Mouse (Mus musculus): ENCODE measurements around the gene Cdc42se1. TPM values are rescaled to one million over a fixed set of nuclear protein-coding genes. Genes with fewer than 3 reads are reported as not detected.
A peak's percentile ranks its signal among the peaks of the same experiment; 100 is the strongest.

Gene Cdc42se1
- polyA plus RNA-seq, 1 experiment from 2014 or later, result 125 TPM

DNA sequence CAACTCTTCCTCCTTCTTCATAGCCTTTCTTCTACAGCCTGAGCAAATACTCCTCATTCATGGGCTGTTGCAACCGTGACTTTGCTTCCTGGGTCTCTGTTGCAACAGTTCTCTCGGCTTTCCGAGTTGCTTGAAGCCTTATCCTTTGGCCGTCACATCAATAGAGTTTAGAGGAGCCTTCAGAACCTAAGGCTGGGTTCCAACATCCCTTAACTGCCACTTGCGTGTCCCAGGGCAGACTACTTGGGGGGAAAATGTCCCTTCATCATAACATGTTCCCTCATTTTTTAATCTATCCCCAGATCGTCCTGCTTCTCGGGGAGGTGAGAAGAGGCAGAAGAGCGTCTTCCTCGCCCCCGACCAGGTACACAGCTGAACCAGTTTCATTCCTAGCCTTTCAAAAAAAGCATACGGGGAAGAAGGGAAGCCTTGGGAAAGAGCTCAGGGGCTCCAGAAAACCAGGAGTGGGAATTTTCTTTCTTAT lies 53.9 kb downstream of the Cdc42se1 start:
- no peaks in the 10 kb centered on the region for H3K36me3 ChIP-seq (ENCODE audit: control insufficient read depth, insufficient read depth, low read length)
- no peak for ATAC-seq (ENCODE audit: insufficient number of reproducible peaks, insufficient read depth, low FRiP score, low read depth)
- H3K9ac ChIP-seq (replicated peaks; ENCODE audit: low read depth, low read length), result peak overlapping the region; percentile 72
- peak overlapping the region; percentile 78 for H3K4me3 ChIP-seq (ENCODE audit: low read depth, low read length)
- 0% methylated on average over 11 of the region's 11 CpGs for WGBS
- no peaks in the 10 kb centered on the region for H3K27me3 ChIP-seq (ENCODE audit: control insufficient read depth, insufficient read depth, low read length)
- peak overlapping the region; percentile 70 for H3K4me2 ChIP-seq (replicated peaks; ENCODE audit: low read depth, low read length)
- H3K9me3 ChIP-seq (ENCODE audit: control insufficient read depth, low read depth, low read length), result no peaks in the 10 kb centered on the region
- peaks cover 14% of the 10 kb centered on the region for H3K4me1 ChIP-seq (ENCODE audit: control insufficient read depth, insufficient read depth, low read length)
- peak overlapping the region; percentile 90 for H3K27ac ChIP-seq (ENCODE audit: low read length)

DNA sequence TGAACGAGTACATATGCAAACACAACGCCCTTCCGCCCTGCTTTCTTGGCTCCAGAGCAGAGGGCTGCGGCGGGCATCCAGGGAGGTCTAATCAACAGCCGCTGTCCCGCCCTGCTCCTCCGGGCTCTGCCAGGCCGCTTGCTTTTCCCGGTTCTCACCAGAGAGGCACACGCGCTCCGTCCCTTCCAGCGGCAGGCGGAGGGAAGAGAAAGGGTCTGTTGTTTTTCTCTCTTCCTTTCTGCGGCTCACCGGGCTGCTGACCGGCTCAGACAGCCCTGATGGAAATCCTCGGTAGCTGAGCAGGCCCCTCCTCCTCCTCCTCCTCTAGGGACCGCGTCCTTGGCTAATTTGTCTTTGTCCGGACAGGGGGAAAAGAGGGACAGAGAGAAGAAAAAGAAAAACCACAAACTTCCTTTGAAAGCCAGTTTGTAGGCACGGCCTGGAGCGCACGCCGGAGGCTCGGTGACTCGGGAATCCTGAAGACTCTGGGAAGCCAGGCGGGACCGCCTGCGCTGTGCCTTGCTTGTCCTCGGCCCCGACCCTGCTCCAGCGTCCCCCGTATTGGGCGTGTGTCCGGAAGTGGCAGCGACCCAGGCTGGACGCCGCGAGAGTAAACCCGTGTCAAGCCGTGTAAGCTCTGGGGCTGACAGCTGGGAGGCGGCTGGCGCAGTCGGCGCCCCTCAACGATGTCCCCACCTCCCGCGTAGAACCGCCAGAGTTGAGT lies 54.5 kb downstream of the Cdc42se1 start:
- under 1% methylated on average over 48 of the region's 51 CpGs for WGBS
- Histone ChIP-seq H3K4me2 (replicated peaks; ENCODE audit: low read depth, low read length) (peak overlapping the region; percentile 70), H3K27ac (ENCODE audit: low read length) (peak overlapping the region; percentile 90), H3K9me3 (ENCODE audit: control insufficient read depth, low read depth, low read length) (no peaks in the 10 kb centered on the region), H3K27me3 (ENCODE audit: control insufficient read depth, insufficient read depth, low read length) (no peaks in the 10 kb centered on the region), H3K4me3 (ENCODE audit: low read depth, low read length) (peak overlapping the region; percentile 78), H3K4me1 (ENCODE audit: control insufficient read depth, insufficient read depth, low read length) (peaks cover 13% of the 10 kb centered on the region), H3K36me3 (ENCODE audit: control insufficient read depth, insufficient read depth, low read length) (peaks cover 4% of the 10 kb centered on the region), H3K9ac (replicated peaks; ENCODE audit: low read depth, low read length) (peak overlapping the region; percentile 72)
- peak; percentile 66 for ATAC-seq (ENCODE audit: insufficient number of reproducible peaks, insufficient read depth, low FRiP score, low read depth)

DNA sequence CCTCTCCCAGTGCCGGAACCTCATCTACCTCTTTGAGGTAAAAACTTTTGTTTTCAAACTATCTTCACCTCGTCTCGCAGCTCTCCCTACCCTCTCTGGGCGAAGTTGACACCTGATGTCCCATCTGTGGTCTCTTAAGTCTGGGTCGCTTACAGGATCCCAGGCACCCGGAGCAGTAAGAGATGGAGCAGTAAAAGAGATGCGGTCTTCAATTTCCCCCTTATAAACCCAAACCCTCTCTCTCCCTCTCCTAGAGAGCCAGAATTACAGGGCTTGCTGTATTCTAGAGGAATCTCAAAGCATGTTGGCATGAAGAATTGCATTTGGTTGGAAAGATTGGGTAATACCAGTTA lies 55.0 kb downstream of the Cdc42se1 start:
- peaks cover 13% of the 10 kb centered on the region for H3K4me1 ChIP-seq (ENCODE audit: control insufficient read depth, insufficient read depth, low read length)

GRCm38 (mm10) chr3:95284062-95284461 lies 55.5 kb downstream of the Cdc42se1 start:
- ATAC-seq (ENCODE audit: insufficient number of reproducible peaks, insufficient read depth, low FRiP score, low read depth), result no peak
- Histone ChIP-seq H3K27me3 (ENCODE audit: control insufficient read depth, insufficient read depth, low read length) (no peaks in the 10 kb centered on the region), H3K36me3 (ENCODE audit: control insufficient read depth, insufficient read depth, low read length) (peaks cover 12% of the 10 kb centered on the region), H3K4me3 (ENCODE audit: low read depth, low read length) (peak overlapping the region; percentile 78), H3K9ac (replicated peaks; ENCODE audit: low read depth, low read length) (no peak overlapping the region; the same call in 1 of the 2 replicates), H3K4me1 (ENCODE audit: control insufficient read depth, insufficient read depth, low read length) (peaks cover 13% of the 10 kb centered on the region), H3K4me2 (replicated peaks; ENCODE audit: low read depth, low read length) (peak overlapping the region; percentile 70), H3K27ac (ENCODE audit: low read length) (no peak overlapping the region), H3K9me3 (ENCODE audit: control insufficient read depth, low read depth, low read length) (no peaks in the 10 kb centered on the region)
- WGBS, result 15% methylated on average over 1 of the region's 1 CpGs

More for the DNA sequence above, 55.0 kb downstream of the Cdc42se1 start:
- ATAC-seq (ENCODE audit: insufficient number of reproducible peaks, insufficient read depth, low FRiP score, low read depth), result no peak
- H3K27me3 ChIP-seq (ENCODE audit: control insufficient read depth, insufficient read depth, low read length), result no peaks in the 10 kb centered on the region
- H3K27ac ChIP-seq (ENCODE audit: low read length), result peak overlapping the region; percentile 90
- peak overlapping the region; percentile 70 for H3K4me2 ChIP-seq (replicated peaks; ENCODE audit: low read depth, low read length)
- no peaks in the 10 kb centered on the region for H3K9me3 ChIP-seq (ENCODE audit: control insufficient read depth, low read depth, low read length)
- peak overlapping the region; percentile 78 for H3K4me3 ChIP-seq (ENCODE audit: low read depth, low read length)
- H3K36me3 ChIP-seq (ENCODE audit: control insufficient read depth, insufficient read depth, low read length), result peaks cover 9% of the 10 kb centered on the region
- 2% methylated on average over 7 of the region's 7 CpGs for WGBS
- peak overlapping the region; percentile 72 for H3K9ac ChIP-seq (replicated peaks; ENCODE audit: low read depth, low read length)

DNA sequence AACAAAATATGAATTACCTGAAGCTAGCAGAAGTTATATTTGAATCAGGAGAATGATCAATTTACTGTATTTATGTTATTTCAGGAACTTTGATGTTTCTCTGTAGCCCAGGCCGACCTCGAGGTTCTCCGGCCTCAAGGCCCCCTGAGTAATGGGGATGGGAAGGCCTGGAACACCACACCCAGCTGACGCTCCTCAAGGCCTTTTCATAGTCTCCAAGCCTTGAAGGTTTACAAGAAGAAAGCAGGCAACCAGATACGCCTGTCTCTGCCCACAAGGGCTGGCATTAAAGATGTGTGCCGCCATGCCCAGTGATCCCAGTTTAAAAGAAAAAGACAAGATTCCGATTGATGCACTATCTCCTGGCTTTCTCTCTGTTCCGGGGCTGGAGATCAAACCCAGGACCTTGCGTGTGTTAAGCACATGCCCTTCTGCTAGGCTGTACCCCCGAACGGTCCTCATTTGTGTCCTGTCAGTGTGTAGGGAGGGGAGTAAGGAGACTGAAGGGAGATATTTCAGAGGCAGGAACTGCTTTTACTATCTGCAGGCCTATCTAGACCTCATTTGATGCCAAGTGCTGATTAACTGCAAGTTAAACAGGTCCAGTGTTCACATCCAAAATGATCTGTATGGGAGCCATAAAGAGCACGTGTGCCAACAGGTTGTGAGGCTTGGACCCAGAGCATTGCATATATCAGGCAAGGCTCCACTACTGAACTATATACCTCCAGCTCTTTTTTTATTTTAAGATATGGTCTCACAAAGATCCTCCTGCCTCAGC lies 56.2 kb downstream of the Cdc42se1 start:
- H3K4me1 ChIP-seq (ENCODE audit: control insufficient read depth, insufficient read depth, low read length), result peaks cover 13% of the 10 kb centered on the region
- no peak overlapping the region for H3K9ac ChIP-seq (replicated peaks; ENCODE audit: low read depth, low read length)
- H3K27me3 ChIP-seq (ENCODE audit: control insufficient read depth, insufficient read depth, low read length), result no peaks in the 10 kb centered on the region
- H3K4me2 ChIP-seq (replicated peaks; ENCODE audit: low read depth, low read length), result peak overlapping the region; percentile 70
- peaks cover 14% of the 10 kb centered on the region for H3K36me3 ChIP-seq (ENCODE audit: control insufficient read depth, insufficient read depth, low read length)
- no peak for ATAC-seq (ENCODE audit: insufficient number of reproducible peaks, insufficient read depth, low FRiP score, low read depth)
- H3K4me3 ChIP-seq (ENCODE audit: low read depth, low read length), result peak overlapping the region; percentile 78; the same call in 1 of the 2 replicates
- H3K9me3 ChIP-seq (ENCODE audit: control insufficient read depth, low read depth, low read length), result no peaks in the 10 kb centered on the region
- 80% methylated on average over 12 of the region's 12 CpGs for WGBS
- H3K27ac ChIP-seq (ENCODE audit: low read length), result no peak overlapping the region

- Histone ChIP-seq H3K9me3 (ENCODE audit: control insufficient read depth, low read depth, low read length) (no peaks in the 10 kb centered on the region), H3K4me2 (replicated peaks; ENCODE audit: low read depth, low read length) (no peak overlapping the region), H3K27ac (ENCODE audit: low read length) (peak overlapping the region; percentile 39; the same call in 1 of the 2 replicates), H3K36me3 (ENCODE audit: control insufficient read depth, insufficient read depth, low read length) (peaks cover 17% of the 10 kb centered on the region), H3K4me1 (ENCODE audit: control insufficient read depth, insufficient read depth, low read length) (peaks cover 13% of the 10 kb centered on the region), H3K9ac (replicated peaks; ENCODE audit: low read depth, low read length) (no peak overlapping the region), H3K27me3 (ENCODE audit: control insufficient read depth, insufficient read depth, low read length) (no peaks in the 10 kb centered on the region), H3K4me3 (ENCODE audit: low read depth, low read length) (no peak overlapping the region)
- 94% methylated on average over 5 of the region's 5 CpGs for WGBS
- no peak for ATAC-seq (ENCODE audit: insufficient number of reproducible peaks, insufficient read depth, low FRiP score, low read depth)
Observed at GRCm38 (mm10) chr3:95285390-95285789, 56.9 kb downstream of the Cdc42se1 start.

Other genes starting within 250 kb of the Cdc42se1 start
- 30.3 and 34.9 TPM in 2 replicates for gene Zfp687, start 213.3 kb upstream of the Cdc42se1 start, polyA plus RNA-seq (2014; fragmentation: Nextera tagmentation; extraction: Ambion mirVana)
- 229 and 231 TPM in 2 replicates for gene Psmd4, start 186.1 kb upstream of the Cdc42se1 start, polyA plus RNA-seq (2014; fragmentation: Nextera tagmentation; extraction: Ambion mirVana)
- 14.6 and 14.9 TPM in 2 replicates for gene Pip5k1a, start 121.8 kb upstream of the Cdc42se1 start, polyA plus RNA-seq (2014; fragmentation: Nextera tagmentation; extraction: Ambion mirVana)
- 139 and 156 TPM in 2 replicates for gene Vps72, start 117.7 kb upstream of the Cdc42se1 start, polyA plus RNA-seq (2014; fragmentation: Nextera tagmentation; extraction: Ambion mirVana)
- 0.83 and 1.8 TPM in 2 replicates for gene Tmod4, start 104.3 kb upstream of the Cdc42se1 start, polyA plus RNA-seq (2014; fragmentation: Nextera tagmentation; extraction: Ambion mirVana)
- 67.7 and 73.7 TPM in 2 replicates for gene Scnm1, start 94.7 kb upstream of the Cdc42se1 start, polyA plus RNA-seq (2014; fragmentation: Nextera tagmentation; extraction: Ambion mirVana)
- 9.2 and 10.9 TPM in 2 replicates for gene Lysmd1, start 94.6 kb upstream of the Cdc42se1 start, polyA plus RNA-seq (2014; fragmentation: Nextera tagmentation; extraction: Ambion mirVana)
- gene Tnfaip8l2, start 86.4 kb upstream of the Cdc42se1 start, polyA plus RNA-seq (2014; fragmentation: Nextera tagmentation; extraction: Ambion mirVana), result 4.2 and 4.7 TPM in 2 replicates
- 5.8 and 6.7 TPM in 2 replicates for gene Sema6c, start 68.3 kb upstream of the Cdc42se1 start, polyA plus RNA-seq (2014; fragmentation: Nextera tagmentation; extraction: Ambion mirVana)
- 15.1 and 18.4 TPM in 2 replicates for gene Gabpb2, start 10.8 kb upstream of the Cdc42se1 start, polyA plus RNA-seq (2014; fragmentation: Nextera tagmentation; extraction: Ambion mirVana)
- 38.9 and 42.4 TPM in 2 replicates for gene Mllt11, start 3.4 kb downstream of the Cdc42se1 start, polyA plus RNA-seq (2014; fragmentation: Nextera tagmentation; extraction: Ambion mirVana)
- 0.71 and 1.3 TPM in 2 replicates for gene Gm128, start 12.9 kb downstream of the Cdc42se1 start, polyA plus RNA-seq (2014; fragmentation: Nextera tagmentation; extraction: Ambion mirVana)
- gene Bnipl, start 22.5 kb downstream of the Cdc42se1 start, polyA plus RNA-seq (2014; fragmentation: Nextera tagmentation; extraction: Ambion mirVana), result 8.2 and 8.4 TPM in 2 replicates
- 47.1 and 51.1 TPM in 2 replicates for gene Mindy1, start 52.6 kb downstream of the Cdc42se1 start, polyA plus RNA-seq (2014; fragmentation: Nextera tagmentation; extraction: Ambion mirVana)
- 20.1 and 23.1 TPM in 2 replicates for gene Prune1, start 53.3 kb downstream of the Cdc42se1 start, polyA plus RNA-seq (2014; fragmentation: Nextera tagmentation; extraction: Ambion mirVana)
- 1.7 and 2.1 TPM in 2 replicates for gene Anxa9, start 78.4 kb downstream of the Cdc42se1 start, polyA plus RNA-seq (2014; fragmentation: Nextera tagmentation; extraction: Ambion mirVana)
- 136 and 146 TPM in 2 replicates for gene Cers2, start 86.1 kb downstream of the Cdc42se1 start, polyA plus RNA-seq (2014; fragmentation: Nextera tagmentation; extraction: Ambion mirVana)
- gene Setdb1, start 128.5 kb downstream of the Cdc42se1 start, polyA plus RNA-seq (2014; fragmentation: Nextera tagmentation; extraction: Ambion mirVana), result 50.8 and 51.8 TPM in 2 replicates
- 0.74 TPM in 1 of 2 replicates, not detected in the other for gene 4930558C23Rik, start 174.1 kb downstream of the Cdc42se1 start, polyA plus RNA-seq (2014; fragmentation: Nextera tagmentation; extraction: Ambion mirVana)
- 30.2 and 33.0 TPM in 2 replicates for gene Arnt, start 205.7 kb downstream of the Cdc42se1 start, polyA plus RNA-seq (2014; fragmentation: Nextera tagmentation; extraction: Ambion mirVana)